Mouse (Mus musculus) brown adipose tissue, adult 24 weeks (tissue): ENCODE results near the gene Hectd2. TPM values are rescaled to one million over a fixed set of nuclear protein-coding genes. Genes with fewer than 3 reads are reported as not detected.

Experiments
- H3K27ac ChIP-seq: fragments of 200-500 bp; replicated peaks from 2 replicates; pipeline ENCODE4 v1.5.1; 2012; ENCODE audit warnings: low read depth, mild to moderate bottlenecking, low read length
- H3K4me1 ChIP-seq: fragments of 200-500 bp; 2 replicates; pipeline ENCODE4 v1.6.1; 2012; ENCODE audit warnings: low read length, mixed read lengths; ENCODE audit not compliant: control insufficient read depth, insufficient read depth, insufficient read length
- H3K4me3 ChIP-seq: fragments of 200-500 bp; 2 replicates; pipeline ENCODE4 v1.5.1; 2012; ENCODE audit warnings: low read depth, mild to moderate bottlenecking, low read length, moderate library complexity; ENCODE audit not compliant: insufficient read depth
- polyA plus RNA-seq: library from polyadenylated mRNA; stranded (reverse); fragments of >200 nt; gene quantifications from 2 replicates; pipeline ENCODE4 v1.2.4, GENCODE M21; 2012; ENCODE audit not compliant: missing spikeins, insufficient read depth, insufficient read length

Gene Hectd2
- 0.33 and 0.99 TPM in 2 replicates for polyA plus RNA-seq

DNA sequence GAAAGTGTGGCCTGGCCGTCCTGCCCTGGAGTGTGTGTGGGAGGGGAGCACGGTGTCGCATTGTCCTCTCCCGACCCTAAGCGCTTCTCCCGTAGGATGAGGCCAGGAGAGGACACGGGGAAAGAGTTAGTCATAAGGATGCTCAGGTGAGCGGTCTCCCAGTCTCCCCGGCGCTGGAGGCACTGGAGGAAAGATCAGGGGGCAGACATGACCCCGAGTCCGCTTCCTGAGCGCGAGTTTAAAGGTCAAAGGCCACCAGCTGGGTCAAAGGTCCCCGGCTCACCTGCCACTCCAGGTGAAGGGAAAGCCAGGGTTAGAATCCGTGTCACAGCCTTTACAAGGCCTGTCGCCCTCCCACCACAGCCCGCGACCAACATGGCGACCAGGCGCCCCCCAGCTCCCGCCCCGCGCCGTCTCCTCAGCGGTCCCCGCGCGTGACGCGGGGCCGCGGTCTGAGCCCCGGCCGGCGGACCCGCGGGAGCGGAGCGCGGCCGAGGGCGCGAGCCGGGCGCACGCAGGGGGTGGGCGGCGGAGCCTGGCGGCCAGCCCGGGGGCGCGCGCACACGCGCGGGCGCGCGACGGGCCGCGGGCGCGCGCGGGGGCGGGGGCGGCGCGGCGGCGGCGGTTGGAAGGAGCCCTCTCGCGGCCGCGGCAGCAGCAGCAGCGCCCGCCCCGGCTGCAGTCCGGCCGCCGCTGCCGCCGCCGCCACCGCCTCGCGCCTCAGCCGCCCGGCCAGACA is at the start of gene Hectd2:
TSS of gene Hectd2 (plus strand) at position 594 of the 739 bp plus-strand sequence.
- peak within 1 kb of the TSS; percentile 22 for H3K27ac ChIP-seq
- no peaks in the 10 kb centered on the region for H3K4me1 ChIP-seq
- peak within 1 kb of the TSS; percentile 97 for H3K4me3 ChIP-seq

DNA sequence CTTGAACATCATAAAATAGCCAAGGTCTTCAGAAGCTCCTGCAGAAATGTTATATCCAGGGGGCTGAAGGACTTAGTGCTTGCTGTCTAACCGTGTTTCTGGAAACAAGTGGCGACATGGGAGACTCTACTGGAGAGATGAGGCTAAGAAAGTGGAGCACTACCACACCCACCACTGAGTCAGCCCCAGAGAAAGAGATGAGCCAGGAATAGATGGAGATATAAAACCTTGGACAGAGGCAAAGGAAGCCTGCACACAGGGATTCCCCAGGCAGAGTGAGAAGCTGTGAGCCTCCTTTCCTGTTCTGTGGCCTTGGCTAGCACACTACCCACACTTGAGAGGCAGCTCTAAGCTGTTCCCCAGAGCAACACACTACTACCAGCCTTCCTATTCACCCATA is 49.7 kb upstream of the Hectd2 start:
- Histone ChIP-seq H3K4me3 (no peak overlapping the region), H3K4me1 (no peaks in the 10 kb centered on the region), H3K27ac (no peak overlapping the region)

DNA sequence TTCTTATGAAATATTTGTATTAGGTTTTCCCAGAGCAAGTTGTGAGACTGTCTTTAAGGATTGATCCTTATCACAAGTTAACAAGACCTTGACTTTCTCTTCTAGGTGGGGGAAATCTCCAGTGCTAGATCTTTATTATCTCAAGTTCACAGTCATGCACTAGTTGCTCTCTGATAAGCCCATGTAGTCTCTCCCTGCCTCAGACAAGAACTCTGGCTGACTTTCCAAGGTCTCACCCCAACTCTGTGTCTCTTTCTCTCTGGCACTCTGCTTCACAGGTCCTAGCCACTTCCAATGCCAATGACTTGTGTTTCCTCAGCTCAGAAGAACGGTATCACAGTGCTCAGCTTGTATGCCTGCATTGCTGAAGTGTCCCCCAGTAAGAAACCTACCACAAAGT is 43.1 kb upstream of the Hectd2 start:
- Histone ChIP-seq H3K4me3 (no peak overlapping the region), H3K27ac (no peak overlapping the region), H3K4me1 (no peaks in the 10 kb centered on the region)

DNA sequence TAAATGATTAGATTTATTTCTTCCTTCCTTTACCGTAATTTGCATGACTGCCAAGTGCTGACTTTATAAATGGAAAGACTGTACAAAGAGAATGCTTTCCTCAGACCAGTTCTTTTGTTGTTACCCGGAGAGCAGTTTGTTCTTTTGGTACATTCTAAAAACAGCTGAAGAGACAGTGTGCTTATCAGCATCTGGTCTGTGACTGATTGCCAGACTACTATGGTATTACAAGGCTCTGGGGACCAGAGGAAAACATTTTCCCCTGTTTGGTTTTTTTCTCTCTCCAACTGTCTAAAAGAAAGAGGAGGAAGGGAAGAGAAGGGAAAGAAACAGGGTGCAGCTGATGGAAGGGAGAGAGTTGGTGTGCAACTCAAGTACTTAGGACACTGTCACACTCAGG is 36.0 kb upstream of the Hectd2 start:
- Histone ChIP-seq H3K27ac (no peak overlapping the region), H3K4me1 (no peaks in the 10 kb centered on the region), H3K4me3 (no peak overlapping the region)

DNA sequence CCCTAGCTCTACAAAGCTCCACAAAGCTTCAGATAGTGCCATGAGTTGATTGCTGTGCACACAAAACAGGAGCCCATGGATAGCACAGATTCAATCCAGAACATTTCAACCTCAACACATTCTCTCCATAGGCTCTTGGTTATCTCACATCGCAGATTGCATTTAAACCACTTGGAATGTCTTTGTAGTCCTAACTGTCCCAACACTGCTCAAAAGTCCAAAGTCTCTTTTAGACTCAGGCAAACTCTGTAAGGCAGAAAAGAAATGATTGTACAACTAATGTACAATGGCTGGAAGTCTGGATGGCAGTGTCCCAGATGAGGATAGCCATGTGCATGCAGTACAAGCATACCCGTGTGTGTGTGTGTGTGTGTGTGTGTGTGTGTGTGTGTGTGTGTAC is 32.9 kb upstream of the Hectd2 start:
- H3K4me3 ChIP-seq, result no peak overlapping the region
- H3K4me1 ChIP-seq, result no peaks in the 10 kb centered on the region
- no peak overlapping the region for H3K27ac ChIP-seq

DNA sequence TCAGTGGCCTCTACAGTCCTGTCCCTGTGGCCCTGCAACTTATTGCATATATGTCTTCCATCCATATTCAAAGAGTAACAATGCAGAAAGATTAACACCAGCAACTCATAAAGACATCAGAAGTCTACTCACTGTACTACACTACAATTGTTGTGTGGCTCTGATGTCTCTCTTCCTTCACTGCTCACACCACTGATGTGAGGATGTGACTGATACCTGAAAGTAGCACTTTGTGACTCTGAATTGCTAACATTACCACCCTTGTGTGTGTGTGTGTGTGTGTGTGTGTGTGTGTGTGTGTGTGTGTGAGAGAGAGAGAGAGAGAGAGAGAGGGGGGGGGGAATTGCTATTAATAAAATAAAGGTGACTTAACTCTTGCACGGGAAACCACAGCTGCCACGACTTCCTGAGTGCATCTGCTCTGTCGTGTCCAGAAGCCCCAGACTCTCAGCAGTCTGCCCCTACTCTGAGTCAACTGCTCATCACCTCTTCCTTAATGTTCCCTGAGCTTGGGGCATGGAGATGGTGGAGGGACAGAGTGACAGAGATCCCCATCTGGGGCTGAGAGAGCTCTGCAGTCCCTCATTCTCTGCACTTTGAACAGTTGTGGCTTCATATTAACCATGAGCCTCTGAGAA is 31.8 kb upstream of the Hectd2 start:
- Histone ChIP-seq H3K4me1 (no peaks in the 10 kb centered on the region), H3K27ac (no peak overlapping the region), H3K4me3 (no peak overlapping the region)

DNA sequence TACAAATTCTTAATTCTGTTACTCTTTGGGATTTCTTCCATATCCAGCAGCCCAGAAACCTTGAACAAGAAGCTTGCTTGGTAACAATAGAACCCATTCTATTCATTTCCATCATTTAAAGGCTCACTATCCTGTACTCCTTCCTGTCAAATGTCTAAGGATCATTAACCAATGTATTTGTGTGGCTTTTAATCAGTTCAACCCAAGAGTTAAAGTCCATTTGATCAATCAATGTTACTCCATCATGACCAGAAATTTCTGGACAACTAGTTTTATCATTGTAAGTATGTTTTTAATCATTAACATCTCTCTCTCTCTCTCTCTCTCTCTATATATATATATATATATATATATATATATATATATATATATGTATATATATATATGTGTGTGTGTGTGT is 29.4 kb upstream of the Hectd2 start:
- H3K4me1 ChIP-seq, result no peaks in the 10 kb centered on the region
- no peak overlapping the region for H3K27ac ChIP-seq
- H3K4me3 ChIP-seq, result no peak overlapping the region

DNA sequence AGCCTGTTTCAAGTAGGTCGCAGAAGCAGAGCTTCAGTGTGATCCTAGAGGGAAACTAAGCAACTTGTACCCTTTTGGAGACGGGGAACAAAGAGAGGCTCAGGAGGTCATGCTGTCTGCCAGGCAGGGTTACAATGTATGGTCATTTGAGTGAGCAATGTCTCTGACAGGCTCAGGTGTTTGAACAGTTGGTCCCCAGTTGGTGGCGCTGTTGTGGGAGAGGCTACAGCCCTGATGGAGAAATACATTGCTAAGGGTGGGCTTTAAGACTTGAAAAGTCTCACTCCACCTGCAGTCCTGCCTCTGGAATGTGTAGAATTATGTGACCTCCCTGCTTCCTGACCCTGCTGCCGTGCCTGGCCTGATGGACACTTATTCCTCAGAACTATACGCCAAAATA is 21.4 kb upstream of the Hectd2 start:
- Histone ChIP-seq H3K4me3 (no peak overlapping the region), H3K27ac (no peak overlapping the region), H3K4me1 (peaks cover 3% of the 10 kb centered on the region; the same call in 1 of the 2 replicates)

DNA sequence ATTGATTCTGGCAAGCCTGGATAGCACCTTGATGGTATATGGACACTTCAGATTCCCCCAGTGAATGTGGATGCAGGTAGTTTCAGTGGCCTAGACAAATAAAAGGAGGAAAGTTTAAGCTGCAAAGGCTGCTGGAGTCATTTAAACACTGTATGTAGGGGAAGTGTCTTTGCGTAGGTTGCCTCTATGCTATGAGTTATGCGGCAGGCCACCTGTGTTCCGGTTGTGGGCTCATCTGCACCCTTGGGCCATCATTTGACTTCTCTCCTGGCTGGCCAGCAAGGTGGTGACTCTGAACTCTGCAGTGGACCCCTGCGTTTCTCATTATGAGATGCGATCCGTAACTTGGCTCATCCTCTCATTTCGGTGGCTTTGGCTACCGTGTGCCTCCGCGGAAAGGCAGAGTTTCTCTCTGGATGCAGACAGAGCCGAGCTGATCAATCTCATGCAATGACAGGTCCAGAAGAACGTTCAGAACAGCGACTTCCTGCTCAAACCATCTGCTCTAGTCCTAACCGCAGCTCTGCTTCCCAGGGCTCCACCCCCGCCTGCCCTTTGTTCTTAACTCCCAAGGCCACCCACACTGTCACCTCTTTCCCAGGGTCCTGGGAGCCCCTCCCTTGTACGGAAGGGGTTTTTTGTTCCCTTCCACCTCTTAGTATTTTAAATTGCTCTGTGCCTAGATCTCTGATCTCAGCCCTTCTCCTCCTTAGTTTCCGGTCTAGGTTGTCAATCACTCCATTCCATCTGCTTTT is 20.3 kb upstream of the Hectd2 start:
- Histone ChIP-seq H3K4me3 (peak overlapping the region; percentile 38), H3K27ac (no peak overlapping the region), H3K4me1 (peaks cover 3% of the 10 kb centered on the region; the same call in 1 of the 2 replicates)

DNA sequence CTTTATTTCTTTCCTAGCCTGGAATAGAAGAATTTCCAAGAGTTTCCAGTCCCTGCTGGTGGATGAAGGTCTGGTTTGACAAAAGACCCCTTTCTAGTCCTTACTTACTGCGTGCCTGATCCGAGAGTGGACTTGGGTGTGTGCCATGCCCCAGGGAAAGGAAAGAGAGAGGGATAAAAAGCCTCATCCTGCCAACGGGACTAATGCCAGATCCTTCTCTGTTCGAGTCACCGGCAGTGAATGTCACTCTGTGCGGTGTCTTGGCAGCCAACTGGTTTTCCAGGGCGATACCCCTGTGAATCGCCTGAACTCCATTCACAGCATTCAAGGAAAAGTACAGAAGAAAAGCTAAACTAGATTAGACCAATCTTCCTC is 19.7 kb upstream of the Hectd2 start:
- peaks cover 3% of the 10 kb centered on the region; the same call in 1 of the 2 replicates for H3K4me1 ChIP-seq
- H3K4me3 ChIP-seq, result peak overlapping the region; percentile 38; the same call in 1 of the 2 replicates
- no peak overlapping the region for H3K27ac ChIP-seq

DNA sequence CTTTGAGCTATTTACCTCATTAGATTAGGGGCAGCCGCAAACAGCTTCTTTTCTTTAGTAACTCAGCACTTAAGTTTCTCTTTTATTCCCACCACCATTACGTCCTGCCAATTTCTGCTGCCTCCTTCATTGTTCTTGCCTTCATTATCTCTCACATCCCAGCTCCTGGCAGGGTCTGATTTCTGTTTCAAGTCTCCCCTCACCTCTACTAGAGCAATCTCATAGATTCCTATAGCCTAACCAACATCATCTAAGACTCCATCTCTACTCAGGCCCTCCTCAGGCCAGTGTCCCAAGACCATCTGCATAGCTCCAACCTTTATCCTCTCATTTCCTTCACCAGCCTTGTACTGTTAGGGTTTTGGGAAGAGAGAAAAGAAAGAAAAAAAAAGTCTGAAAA is 19.3 kb upstream of the Hectd2 start:
- Histone ChIP-seq H3K27ac (no peak overlapping the region), H3K4me3 (peak overlapping the region; percentile 19; the same call in 1 of the 2 replicates), H3K4me1 (peaks cover 3% of the 10 kb centered on the region; the same call in 1 of the 2 replicates)

DNA sequence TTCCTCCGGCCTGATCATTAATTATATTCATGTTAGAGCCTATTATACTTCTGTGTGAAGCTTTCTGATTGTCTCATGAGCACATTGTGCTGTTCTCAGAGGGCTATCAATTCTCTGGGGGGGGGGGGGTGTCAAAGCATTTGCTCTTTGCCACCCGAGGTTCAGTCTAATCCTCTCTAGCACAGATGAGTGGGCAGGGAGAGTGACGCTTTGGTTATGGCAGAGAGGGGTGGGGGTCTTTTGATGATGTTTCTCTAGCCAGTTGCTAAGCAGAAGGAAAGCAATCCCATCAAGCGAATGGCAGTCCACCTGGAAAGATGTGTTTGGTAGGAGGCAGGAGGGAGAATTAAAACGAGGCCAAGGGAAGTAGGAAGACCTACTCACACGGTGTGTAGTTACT is 18.6 kb upstream of the Hectd2 start:
- no peak overlapping the region for H3K27ac ChIP-seq
- peaks cover 3% of the 10 kb centered on the region; the same call in 1 of the 2 replicates for H3K4me1 ChIP-seq
- H3K4me3 ChIP-seq, result no peak overlapping the region

DNA sequence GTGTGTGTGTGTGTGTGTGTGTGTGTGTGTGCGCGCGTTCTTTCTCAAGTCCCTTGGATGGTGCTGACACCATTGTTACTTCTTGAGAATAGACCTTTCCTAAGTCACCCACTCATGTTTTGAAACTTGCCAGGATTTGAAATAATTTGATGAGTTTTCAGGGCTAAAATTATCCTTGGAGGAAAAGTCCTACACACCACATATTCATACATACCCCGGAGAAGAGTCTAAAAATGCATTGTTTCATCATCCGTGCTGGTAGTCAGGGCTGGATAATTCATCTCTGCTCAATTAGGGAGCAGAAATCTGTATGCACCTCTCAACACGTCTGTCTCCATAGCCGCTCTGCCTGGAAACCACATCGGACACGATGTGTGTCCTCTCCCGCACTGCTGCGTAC is 17.5 kb upstream of the Hectd2 start:
- Histone ChIP-seq H3K4me1 (peaks cover 3% of the 10 kb centered on the region; the same call in 1 of the 2 replicates), H3K27ac (no peak overlapping the region), H3K4me3 (no peak overlapping the region)

DNA sequence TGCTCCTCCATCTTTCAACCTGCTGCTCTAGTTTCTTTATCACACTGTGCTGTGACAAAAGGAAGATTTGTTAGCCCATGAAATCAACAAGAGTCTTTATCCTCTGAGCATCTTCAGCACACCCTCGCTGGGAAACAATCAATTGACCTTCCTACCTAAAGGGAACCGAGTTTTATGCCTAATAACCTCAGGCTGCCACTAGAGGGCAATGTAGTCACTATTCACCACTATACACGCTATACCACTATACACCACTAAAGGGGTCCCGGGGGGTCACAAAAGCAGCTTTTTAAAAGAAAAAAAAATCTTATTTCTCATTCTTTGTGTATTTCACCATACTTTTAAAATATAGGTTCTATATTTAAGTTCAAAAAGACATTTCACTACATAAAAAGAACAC is 15.9 kb upstream of the Hectd2 start:
- Histone ChIP-seq H3K4me3 (no peak overlapping the region), H3K4me1 (peaks cover 3% of the 10 kb centered on the region; the same call in 1 of the 2 replicates), H3K27ac (no peak overlapping the region)

DNA sequence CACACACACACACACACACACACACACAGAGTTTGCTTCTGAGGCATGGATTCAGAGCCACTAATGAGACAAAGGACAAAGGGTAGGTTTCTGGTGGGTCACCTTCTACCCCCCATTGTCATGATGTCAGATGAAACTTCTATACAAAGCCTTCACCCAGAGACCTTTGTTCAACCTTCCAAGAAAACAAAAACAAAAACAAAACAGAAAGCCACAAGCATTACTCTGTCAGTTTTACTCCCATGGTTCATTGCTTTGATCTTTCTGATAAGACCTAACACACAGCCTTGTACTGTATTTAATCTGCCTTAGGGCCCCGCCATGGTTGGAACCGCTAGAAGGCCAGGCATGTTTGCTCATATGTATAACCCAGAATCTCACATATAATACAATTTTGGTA is 15.1 kb upstream of the Hectd2 start:
- H3K27ac ChIP-seq, result no peak overlapping the region
- H3K4me3 ChIP-seq, result no peak overlapping the region
- no peaks in the 10 kb centered on the region for H3K4me1 ChIP-seq
